Mouse (Mus musculus) hindbrain, embryonic 16.5 days (tissue): ENCODE measurements around the gene Fam8a1. TPM values are rescaled to one million over a fixed set of nuclear protein-coding genes. Genes with fewer than 3 reads are reported as not detected.

Experiments
- ATAC-seq: fragments of 200-750 bp; cut with Nextera tagmentation; 2 replicates; pipeline ENCODE4 v1.8.0; 2017; ENCODE audit warnings: moderate TSS enrichment, moderate library complexity
- H3K27ac ChIP-seq: fragments of 300-500 bp; sonication (generic); 2 replicates; pipeline ENCODE4 v1.5.1; 2014; ENCODE audit warnings: low read depth, mild to moderate bottlenecking, control low read depth, low read length, moderate library complexity
- H3K27me3 ChIP-seq: fragments of 300-500 bp; sonication (generic); replicated peaks from 2 replicates; pipeline ENCODE4 v1.6.1; 2014; ENCODE audit warnings: low read length; ENCODE audit not compliant: control insufficient read depth, insufficient read depth
- H3K36me3 ChIP-seq: fragments of 300-500 bp; sonication (generic); 2 replicates; pipeline ENCODE4 v1.6.1; 2014; ENCODE audit warnings: mild to moderate bottlenecking, low read length, moderate library complexity, mixed read lengths; ENCODE audit not compliant: control insufficient read depth, insufficient read depth
- H3K4me1 ChIP-seq: fragments of 300-500 bp; sonication (generic); 2 replicates; pipeline ENCODE4 v1.6.1; 2014; ENCODE audit warnings: low read depth, low read length; ENCODE audit not compliant: control insufficient read depth, insufficient read depth
- H3K4me2 ChIP-seq: fragments of 300-500 bp; sonication (generic); 2 replicates; pipeline ENCODE4 v1.6.1; 2014; ENCODE audit warnings: mild to moderate bottlenecking, low read length, control low read depth, moderate library complexity
- H3K4me3 ChIP-seq: fragments of 300-500 bp; sonication (generic); 2 replicates; pipeline ENCODE4 v1.5.1; 2014; ENCODE audit warnings: mild to moderate bottlenecking, low read length, control low read depth, moderate library complexity
- H3K9ac ChIP-seq: fragments of 300-500 bp; sonication (generic); 2 replicates; pipeline ENCODE4 v1.6.1; 2014; ENCODE audit warnings: low read depth, mild to moderate bottlenecking, control low read depth, low read length, moderate library complexity
- H3K9me3 ChIP-seq: fragments of 300-500 bp; sonication (generic); 2 replicates; pipeline ENCODE4 v1.6.1; 2014; ENCODE audit warnings: mild to moderate bottlenecking, low read length, moderate library complexity; ENCODE audit not compliant: control insufficient read depth
- WGBS: fragments of 180-500 bp; shearing (Covaris S2); extraction: QIAGEN DNeasy Blood & Tissue Kit; methylation state at CpG from one replicate; pipeline ENCODE4 v1.1.7; 2014; 5-methylcytosine and 5-hydroxymethylcytosine counted together
- polyA plus RNA-seq: library from polyadenylated mRNA; unstranded; fragments of >200 nt; fragmentation: Nextera tagmentation; extraction: Ambion mirVana; gene quantifications from 2 replicates; pipeline ENCODE4 v1.2.1, GENCODE M21; 2015

Fam8a1 gene
- polyA plus RNA-seq, 1 experiment from 2014 or later: 10.8 TPM

GRCm38 (mm10) chr13:46721009-46721408 lies 51.7 kb downstream of the Fam8a1 start:
- no peak overlapping the region for H3K4me2 ChIP-seq
- no peaks in the 10 kb centered on the region for H3K27me3 ChIP-seq
- no peak for ATAC-seq
- H3K9me3 ChIP-seq: no peaks in the 10 kb centered on the region
- no peak overlapping the region for H3K4me3 ChIP-seq
- peaks cover 14% of the 10 kb centered on the region for H3K4me1 ChIP-seq
- no peak overlapping the region for H3K27ac ChIP-seq
- no peaks in the 10 kb centered on the region for H3K36me3 ChIP-seq
- no peak overlapping the region for H3K9ac ChIP-seq

GRCm38 (mm10) chr13:46724371-46724770 lies 55.0 kb downstream of the Fam8a1 start:
- ATAC-seq: no peak
- Histone ChIP-seq H3K9ac (no peak overlapping the region), H3K27me3 (no peaks in the 10 kb centered on the region), H3K4me3 (no peak overlapping the region), H3K9me3 (no peaks in the 10 kb centered on the region), H3K4me2 (no peak overlapping the region), H3K27ac (no peak overlapping the region), H3K36me3 (no peaks in the 10 kb centered on the region), H3K4me1 (peaks cover 17% of the 10 kb centered on the region)

GRCm38 (mm10) chr13:46725227-46725626 lies 55.9 kb downstream of the Fam8a1 start:
- ATAC-seq: no peak
- 44% methylated on average over 2 of the region's 2 CpGs for WGBS
- no peak overlapping the region for H3K27ac ChIP-seq
- H3K4me1 ChIP-seq: peaks cover 17% of the 10 kb centered on the region
- H3K4me2 ChIP-seq: peak overlapping the region; percentile 30
- H3K9me3 ChIP-seq: no peaks in the 10 kb centered on the region
- no peaks in the 10 kb centered on the region for H3K27me3 ChIP-seq
- no peak overlapping the region for H3K4me3 ChIP-seq
- no peaks in the 10 kb centered on the region for H3K36me3 ChIP-seq
- no peak overlapping the region for H3K9ac ChIP-seq

GRCm38 (mm10) chr13:46726288-46727037 lies 57.1 kb downstream of the Fam8a1 start:
- Histone ChIP-seq H3K36me3 (no peaks in the 10 kb centered on the region), H3K9me3 (no peaks in the 10 kb centered on the region), H3K27ac (peak overlapping the region; percentile 95), H3K4me2 (peak overlapping the region; percentile 92), H3K4me1 (peaks cover 17% of the 10 kb centered on the region), H3K27me3 (no peaks in the 10 kb centered on the region), H3K4me3 (peak overlapping the region; percentile 99), H3K9ac (peak overlapping the region; percentile 76)
- ATAC-seq: no peak
- WGBS: under 1% methylated on average over 30 of the region's 30 CpGs

GRCm38 (mm10) chr13:46727038-46727836 lies 57.9 kb downstream of the Fam8a1 start:
- Histone ChIP-seq H3K36me3 (no peaks in the 10 kb centered on the region), H3K27me3 (no peaks in the 10 kb centered on the region), H3K4me3 (peak overlapping the region; percentile 99), H3K4me2 (peak overlapping the region; percentile 92), H3K9me3 (no peaks in the 10 kb centered on the region), H3K27ac (peak overlapping the region; percentile 95), H3K4me1 (peaks cover 17% of the 10 kb centered on the region), H3K9ac (peak overlapping the region; percentile 76)
- WGBS: 0% methylated on average over 70 of the region's 85 CpGs
- ATAC-seq: peak; percentile 83

Other genes with a start within 250 kb of the Fam8a1 start
- 11.2 and 12.9 TPM in 2 replicates for gene Cap2, start 167.7 kb upstream of the Fam8a1 start, polyA plus RNA-seq
- gene Nup153, start 58.4 kb downstream of the Fam8a1 start, polyA plus RNA-seq: 15.3 and 15.9 TPM in 2 replicates